Mouse (Mus musculus): Measurements from ENCODE around the gene Gm45062.

DNA sequence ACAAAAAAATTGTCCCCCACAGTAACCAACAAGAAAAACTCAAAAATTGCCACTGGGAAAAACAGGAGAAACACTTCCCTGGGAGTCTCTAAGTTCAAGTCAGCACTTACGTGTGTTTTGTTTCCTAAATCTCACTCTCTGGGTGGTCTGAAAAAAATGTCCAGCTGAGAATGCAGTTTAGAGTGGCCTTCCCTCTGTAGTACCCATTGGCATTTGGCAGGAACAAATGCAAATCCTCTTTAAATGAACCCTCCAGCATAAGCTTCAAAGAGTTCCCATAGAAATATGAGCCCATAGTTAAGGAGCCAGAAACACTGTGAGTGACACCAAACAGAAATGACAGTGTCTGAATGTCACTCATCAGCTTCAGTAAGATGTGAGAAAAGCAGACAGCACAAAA lies 219.9 kb downstream of the Gm45062 start:
- no peak for TF ChIP-seq GATA1 (IDR thresholded peaks at IDR 0.05; ENCODE audit: low read length)
- no peak for TF ChIP-seq TAL1 (IDR thresholded peaks at IDR 0.05; ENCODE audit: low read length)

All from erythroblast, embryonic 14.5 days (primary cell).